Mouse (Mus musculus): ENCODE measurements around the gene Clk1.

Clk1 gene

GRCm38 (mm10) chr1:58423371-58424248 lies at the start of gene Clk1:
TSS of gene Clk1 (minus strand) at chr1:58424066.
- DNase-seq (ENCODE audit: low spot score in 2 of 2) = peak; percentile 97 to 99

- no peak for DNase-seq (ENCODE audit: low spot score in 2 of 2)
These were observed 41.7 kb upstream of the Clk1 start for GRCm38 (mm10) chr1:58465561-58465960.

- no peak for DNase-seq (ENCODE audit: low spot score in 2 of 2)
These were observed 41.2 kb upstream of the Clk1 start for GRCm38 (mm10) chr1:58465042-58465441.

GRCm38 (mm10) chr1:58463935-58464334 lies 40.1 kb upstream of the Clk1 start:
- DNase-seq (ENCODE audit: low spot score in 2 of 2) = no peak

GRCm38 (mm10) chr1:58460566-58460965 lies 36.7 kb upstream of the Clk1 start:
- no peak for DNase-seq (ENCODE audit: low spot score in 2 of 2)

GRCm38 (mm10) chr1:58458867-58459266 lies 35.0 kb upstream of the Clk1 start:
- DNase-seq (ENCODE audit: low spot score in 2 of 2) = no peak

- DNase-seq (ENCODE audit: low spot score in 2 of 2) = no peak
These were observed 34.3 kb upstream of the Clk1 start for GRCm38 (mm10) chr1:58458175-58458574.

GRCm38 (mm10) chr1:58454316-58454715 lies 30.4 kb upstream of the Clk1 start:
- no peak for DNase-seq (ENCODE audit: low spot score in 2 of 2)

GRCm38 (mm10) chr1:58448396-58448795 lies 24.5 kb upstream of the Clk1 start:
- DNase-seq (ENCODE audit: low spot score in 2 of 2) = no peak

- no peak for DNase-seq (ENCODE audit: low spot score in 2 of 2)
These were observed 23.9 kb upstream of the Clk1 start for GRCm38 (mm10) chr1:58447766-58448165.

- no peak for DNase-seq (ENCODE audit: low spot score in 2 of 2)
These were observed 22.0 kb upstream of the Clk1 start for GRCm38 (mm10) chr1:58445861-58446260.

- peak; percentile 38 to 69 for DNase-seq (ENCODE audit: low spot score in 2 of 2)
These were observed 21.4 kb upstream of the Clk1 start, which contains the start of the genes Nif3l1 and Ppil3 for GRCm38 (mm10) chr1:58445143-58445722. TSS of gene Nif3l1 (plus strand) at chr1:58445151. TSS of gene Ppil3 (minus strand) at chr1:58445486.

GRCm38 (mm10) chr1:58444691-58445090 lies 20.8 kb upstream of the Clk1 start:
- no peak for DNase-seq (ENCODE audit: low spot score in 2 of 2)

- no peak for DNase-seq (ENCODE audit: low spot score in 2 of 2)
These were observed 685 bp upstream of the Clk1 start for GRCm38 (mm10) chr1:58424551-58424950.

GRCm38 (mm10) chr1:58422879-58423278 lies 987 bp downstream of the Clk1 start:
- peak in 1 of 2 experiments; percentile 25 for DNase-seq (ENCODE audit: low spot score in 2 of 2)

- DNase-seq (ENCODE audit: low spot score in 2 of 2) = no peak
These were observed 2.9 kb downstream of the Clk1 start for GRCm38 (mm10) chr1:58420961-58421360.

GRCm38 (mm10) chr1:58420032-58420431 lies 3.8 kb downstream of the Clk1 start:
- DNase-seq (ENCODE audit: low spot score in 2 of 2) = no peak

GRCm38 (mm10) chr1:58416048-58416447 lies 7.8 kb downstream of the Clk1 start:
- no peak for DNase-seq (ENCODE audit: low spot score in 2 of 2)

GRCm38 (mm10) chr1:58415442-58415841 lies 8.4 kb downstream of the Clk1 start:
- DNase-seq (ENCODE audit: low spot score in 2 of 2) = no peak

GRCm38 (mm10) chr1:58410776-58411175 lies 13.1 kb downstream of the Clk1 start:
- no peak for DNase-seq (ENCODE audit: low spot score in 2 of 2)

- no peak for DNase-seq (ENCODE audit: low spot score in 2 of 2)
These were observed 13.7 kb downstream of the Clk1 start for GRCm38 (mm10) chr1:58410198-58410588.

- DNase-seq (ENCODE audit: low spot score in 2 of 2) = no peak
These were observed 14.2 kb downstream of the Clk1 start for GRCm38 (mm10) chr1:58409553-58410197.

GRCm38 (mm10) chr1:58408141-58408540 lies 15.7 kb downstream of the Clk1 start:
- no peak for DNase-seq (ENCODE audit: low spot score in 2 of 2)
